Mouse (Mus musculus) lung, adult 2 months (tissue): Measurements from ENCODE around the gene Bag6.

Experiments used
- CTCF ChIP-seq: fragments of 200-500 bp; IDR thresholded peaks from 2 replicates; pipeline ENCODE4 v1.5.1; 2011; ENCODE audit warnings: mild to moderate bottlenecking, low read length, control low read depth; ENCODE audit not compliant: insufficient read depth
- POLR2A ChIP-seq: fragments of 200-500 bp; IDR thresholded peaks from 2 replicates; pipeline ENCODE4 v1.6.1; 2011; ENCODE audit warnings: low read depth, mild to moderate bottlenecking, control low read depth, low read length, borderline replicate concordance; ENCODE audit errors: extremely low read depth

- TF ChIP-seq POLR2A, result no peak
- 0 out of 2 replicates have a peak, but pooled peaks have one; percentile 4 for TF ChIP-seq CTCF
These were observed 13.1 kb upstream of the Bag6 start, which contains the start of gene Csnk2b for GRCm38 (mm10) chr17:35121871-35122303.
